Comparison of ENCODE assay signal across 8 mouse cellular contexts in genomic region chr7:128690796-128691195, GRCm38 (mm10). TPM values are rescaled to one million over a fixed set of nuclear protein-coding genes. Genes with fewer than 3 reads are reported as not detected.
A peak's percentile ranks its signal among the peaks of the same experiment; 100 is the strongest.
DNase-seq lines count a peak whose midpoint lies in the region; ATAC-seq and TF ChIP-seq lines count a peak whose summit lies in the region.

No protein-coding gene starts in this region.

- H3K27ac ChIP-seq in hindbrain, embryonic 15.5 days (replicated peaks): peak overlapping the region; percentile 92
- H3K27ac ChIP-seq in midbrain, embryonic 11.5 days (ENCODE audit: low read depth, low read length): peak overlapping the region; percentile 64; the same call in 1 of the 2 replicates
- no peak overlapping the region for H3K27ac ChIP-seq in lung, postnatal 0 days (ENCODE audit: low read length)

- peak overlapping the region; percentile 44 for H3K4me3 ChIP-seq in hindbrain, embryonic 15.5 days
- H3K4me3 ChIP-seq in midbrain, embryonic 11.5 days (ENCODE audit: low read depth, low read length): peak overlapping the region; percentile 44
- H3K4me3 ChIP-seq in lung, postnatal 0 days (ENCODE audit: low read depth, low read length): no peak overlapping the region

- peak; percentile 34 for DNase-seq in embryo, embryonic 10 days (ENCODE audit: low spot score)
- no peak for DNase-seq in embryo, embryonic 9.5 days (ENCODE audit: extremely low spot score)
- DNase-seq in midbrain, embryonic 11.5 days (ENCODE audit: low spot score, missing footprints): peak; percentile 91
- DNase-seq in right cerebral cortex, postnatal 36 days (ENCODE audit: low spot score in 2 of 2): peak; percentile 81 to 89
- no peak for DNase-seq in kidney, adult 18-20 months
- DNase-seq in lung, postnatal 0 days (ENCODE audit: low spot score): no peak
- DNase-seq in urinary bladder, postnatal 25 days (ENCODE audit: low spot score): no peak

- TF ChIP-seq CTCF in lung, postnatal 0 days (IDR thresholded peaks at IDR 0.05): no peak

- peak overlapping the region; percentile 29; the same call in 1 of the 2 replicates for H3K9ac ChIP-seq in hindbrain, embryonic 15.5 days
- H3K9ac ChIP-seq in midbrain, embryonic 11.5 days (ENCODE audit: low read length): peak overlapping the region; percentile 53
- no peak overlapping the region for H3K9ac ChIP-seq in lung, postnatal 0 days (replicated peaks; ENCODE audit: low read depth)

- H3K4me1 ChIP-seq in hindbrain, embryonic 15.5 days (replicated peaks): peaks cover 19% of the 10 kb centered on the region
- H3K4me1 ChIP-seq in midbrain, embryonic 11.5 days (ENCODE audit: control insufficient read depth, insufficient read depth, low read length): peaks cover 8% of the 10 kb centered on the region
- no peaks in the 10 kb centered on the region for H3K4me1 ChIP-seq in lung, postnatal 0 days (ENCODE audit: insufficient read depth, low read depth, low read length)

- WGBS in hindbrain, embryonic 15.5 days: 8% methylated on average over 7 of the region's 7 CpGs
- 57% methylated on average over 7 of the region's 7 CpGs for whole genome bisulfite sequencing in midbrain, embryonic 11.5 days
- 70% methylated on average over 7 of the region's 7 CpGs for WGBS in lung, postnatal 0 days

- no peak for TF ChIP-seq EP300 in lung, postnatal 0 days (IDR thresholded peaks at IDR 0.05)

- H3K27me3 ChIP-seq in hindbrain, embryonic 15.5 days: no peaks in the 10 kb centered on the region
- H3K27me3 ChIP-seq in midbrain, embryonic 11.5 days (ENCODE audit: control insufficient read depth, insufficient read depth, low read length): no peaks in the 10 kb centered on the region
- no peaks in the 10 kb centered on the region for H3K27me3 ChIP-seq in lung, postnatal 0 days (replicated peaks; ENCODE audit: insufficient read depth, low read length)

- peak overlapping the region; percentile 54 for H3K4me2 ChIP-seq in hindbrain, embryonic 15.5 days
- H3K4me2 ChIP-seq in midbrain, embryonic 11.5 days: peak overlapping the region; percentile 41
- no peak overlapping the region for H3K4me2 ChIP-seq in lung, postnatal 0 days (replicated peaks; ENCODE audit: low read depth, low read length)

- H3K36me3 ChIP-seq in hindbrain, embryonic 15.5 days: peaks cover 63% of the 10 kb centered on the region
- H3K36me3 ChIP-seq in midbrain, embryonic 11.5 days (ENCODE audit: control insufficient read depth, insufficient read depth, low read length): peaks cover 10% of the 10 kb centered on the region
- H3K36me3 ChIP-seq in lung, postnatal 0 days (ENCODE audit: insufficient read depth, low read length): peaks cover 12% of the 10 kb centered on the region; the same call in 1 of the 2 replicates

- no peaks in the 10 kb centered on the region for H3K9me3 ChIP-seq in hindbrain, embryonic 15.5 days
- H3K9me3 ChIP-seq in midbrain, embryonic 11.5 days (ENCODE audit: control insufficient read depth, low read length): peaks cover 5% of the 10 kb centered on the region
- no peaks in the 10 kb centered on the region; the same call in 1 of the 2 replicates for H3K9me3 ChIP-seq in lung, postnatal 0 days (ENCODE audit: low read length)

- ATAC-seq in hindbrain, embryonic 15.5 days (ENCODE audit: low FRiP score, low read depth): peak; percentile 71
- peak; percentile 49; the same call in 1 of the 2 replicates for ATAC-seq in midbrain, embryonic 11.5 days (ENCODE audit: low FRiP score)
- no peak for ATAC-seq in lung, postnatal 0 days

RNA-seq across cellular contexts. Expression of gene Mcmbp, which starts 49.5 kb away (rescaled TPM):
- 43.2 and 44.0 TPM in 2 replicates for polyA plus RNA-seq in hindbrain, embryonic 15.5 days (2015; fragmentation: Nextera tagmentation; extraction: Ambion mirVana)
- 79.1 and 83.9 TPM in 2 replicates for polyA plus RNA-seq in midbrain, embryonic 11.5 days (2014; fragmentation: Nextera tagmentation; extraction: Ambion mirVana)
- polyA plus RNA-seq in lung, postnatal 0 days (2015; fragmentation: Nextera tagmentation; extraction: Ambion mirVana): 38.8 and 40.2 TPM in 2 replicates

RNA-seq across cellular contexts. Expression of gene Sec23ip, which starts 53.9 kb away (rescaled TPM):
- polyA plus RNA-seq in hindbrain, embryonic 15.5 days (2015; fragmentation: Nextera tagmentation; extraction: Ambion mirVana): 34.6 and 35.1 TPM in 2 replicates
- 44.4 and 46.6 TPM in 2 replicates for polyA plus RNA-seq in midbrain, embryonic 11.5 days (2014; fragmentation: Nextera tagmentation; extraction: Ambion mirVana)
- polyA plus RNA-seq in lung, postnatal 0 days (2015; fragmentation: Nextera tagmentation; extraction: Ambion mirVana): 22.7 and 24.1 TPM in 2 replicates

Comparison
In these comparisons a context has a peak if more than half of its experiments do, and no peak if none do; other contexts are left out.
1. DNase-seq: peak in embryo, embryonic 10 days (single experiment), midbrain, embryonic 11.5 days (single experiment) and right cerebral cortex, postnatal 36 days (2 of 2); none in embryo, embryonic 9.5 days (single experiment), kidney, adult 18-20 months (single experiment), lung, postnatal 0 days (single experiment) and urinary bladder, postnatal 25 days (single experiment).